Mouse (Mus musculus) heart, postnatal 36 days (tissue): ENCODE data around the gene Hoxa1. TPM values are rescaled to one million over a fixed set of nuclear protein-coding genes. Genes with fewer than 3 reads are reported as not detected.

Source experiments
- DNase-seq, 2 experiments: peaks; one replicate each; pipeline ENCODE4 v3.0.0; 2021 to 2022
- intact Hi-C: fragments of 180-260 bp; cut with DNase I; formaldehyde crosslinking; loops from one replicate; pipeline ENCODE4 v1.15.1; 2025
- total RNA-seq, 2 experiments: library from RNA; stranded (reverse); gene quantifications; 2 replicates each; pipeline ENCODE4 v1.2.3; 2021

The Hoxa1 gene
- total RNA-seq, 2 experiments from 2014 or later, result 0.14 to 0.24 TPM

- DNase-seq, result no peak
- intact Hi-C loops, result loop anchor here (5.0 kb wide), 1 partner anchor 34 kb away; the partner anchor contains the start of gene Hoxa1
Measured at GRCm38 (mm10) chr6:52190906-52191810, 33.0 kb upstream of the Hoxa1 start, which contains the start of gene Hoxa4. TSS of gene Hoxa4 (minus strand) at chr6:52191753.

- DNase-seq, result no peak
- intact Hi-C loops, result loop anchor here (5.0 kb wide), 1 partner anchor 33 kb away; the partner anchor contains the start of gene Hoxa1
Measured at GRCm38 (mm10) chr6:52190410-52190809, 32.3 kb upstream of the Hoxa1 start.

- no peak for DNase-seq
- intact Hi-C loops, result loop anchor here (5.0 kb wide), 1 partner anchor 33 kb away; the partner anchor contains the start of gene Hoxa1
Measured at GRCm38 (mm10) chr6:52189909-52190308, 31.8 kb upstream of the Hoxa1 start.

- intact Hi-C loops, result no loop called here
- DNase-seq, result no peak
Measured at GRCm38 (mm10) chr6:52189172-52189591, 31.1 kb upstream of the Hoxa1 start.

- intact Hi-C loops, result no loop called here
- DNase-seq, result no peak
Measured at GRCm38 (mm10) chr6:52186500-52186899, 28.4 kb upstream of the Hoxa1 start.

- no peak for DNase-seq
- intact Hi-C loops, result no loop called here
Measured at GRCm38 (mm10) chr6:52185834-52186233, 27.7 kb upstream of the Hoxa1 start.

- intact Hi-C loops, result no loop called here
- DNase-seq, result no peak
Measured at GRCm38 (mm10) chr6:52185222-52185621, 27.1 kb upstream of the Hoxa1 start.

GRCm38 (mm10) chr6:52184668-52185067, 26.6 kb upstream of the Hoxa1 start:
- intact Hi-C loops, result no loop called here
- DNase-seq, result no peak

GRCm38 (mm10) chr6:52183311-52184080, 25.4 kb upstream of the Hoxa1 start:
- intact Hi-C loops, result no loop called here
- DNase-seq, result no peak

GRCm38 (mm10) chr6:52182793-52183192, 24.7 kb upstream of the Hoxa1 start:
- intact Hi-C loops, result no loop called here
- no peak for DNase-seq

GRCm38 (mm10) chr6:52182030-52182429, 23.9 kb upstream of the Hoxa1 start:
- intact Hi-C loops, result no loop called here

GRCm38 (mm10) chr6:52180726-52181125, 22.6 kb upstream of the Hoxa1 start:
- intact Hi-C loops, result no loop called here
- no peak for DNase-seq

More at GRCm38 (mm10) chr6:52182030-52182429, 23.9 kb upstream of the Hoxa1 start:
- no peak for DNase-seq

GRCm38 (mm10) chr6:52180213-52180710, 22.1 kb upstream of the Hoxa1 start:
- DNase-seq, result no peak
- intact Hi-C loops, result no loop called here

- DNase-seq, result no peak
- intact Hi-C loops, result no loop called here
Measured at GRCm38 (mm10) chr6:52179690-52180089, 21.6 kb upstream of the Hoxa1 start.

GRCm38 (mm10) chr6:52178918-52179665, 21.0 kb upstream of the Hoxa1 start:
- DNase-seq, result no peak
- intact Hi-C loops, result no loop called here

- no peak for DNase-seq
- intact Hi-C loops, result no loop called here
Measured at GRCm38 (mm10) chr6:52177806-52178205, 19.7 kb upstream of the Hoxa1 start.

GRCm38 (mm10) chr6:52177061-52177735, 19.1 kb upstream of the Hoxa1 start, which contains the start of gene 5730596B20Rik:
TSS of gene 5730596B20Rik (plus strand) at chr6:52177498.
- intact Hi-C loops, result no loop called here
- DNase-seq, result no peak

- DNase-seq, result no peak
- intact Hi-C loops, result no loop called here
Measured at GRCm38 (mm10) chr6:52176391-52176790, 18.3 kb upstream of the Hoxa1 start.

- intact Hi-C loops, result no loop called here
- DNase-seq, result no peak
Measured at GRCm38 (mm10) chr6:52175864-52176263, 17.7 kb upstream of the Hoxa1 start.
